ENCODE assay signal across 19 mouse cellular contexts in genomic region chr1:166130224-166130860, GRCm38 (mm10). TPM values are rescaled to one million over a fixed set of nuclear protein-coding genes. Genes with fewer than 3 reads are reported as not detected.
A peak's percentile ranks its signal among the peaks of the same experiment; 100 is the strongest.
DNase-seq lines count a peak whose midpoint lies in the region; ATAC-seq and TF ChIP-seq lines count a peak whose summit lies in the region.
"Had no signal": no experiment of that assay in that cellular context is flagged by ENCODE, and none has a peak within 500 bp of the region (broad histone marks: within the 10 kb centered on the region; RNA-seq: fewer than 3 reads in every experiment).

TSS of gene Gpa33 (plus strand) at chr1:166130238.

- no peaks in the 10 kb centered on the region for H3K9me3 ChIP-seq in heart, embryonic 16.5 days (replicated peaks; ENCODE audit: control insufficient read depth, low read length)
- no peaks in the 10 kb centered on the region for H3K9me3 ChIP-seq in ES-E14 (ENCODE audit: control insufficient read depth, insufficient read depth, low read depth, low read length)
- H3K9me3 ChIP-seq in embryonic facial prominence, embryonic 15.5 days (replicated peaks): no peaks in the 10 kb centered on the region
- no peaks in the 10 kb centered on the region for H3K9me3 ChIP-seq in stomach, embryonic 14.5 days (ENCODE audit: control insufficient read depth, low read depth, low read length)
- H3K9me3 ChIP-seq: embryonic facial prominence, embryonic 13.5 days; G1E had no signal

- no peak within 1 kb of the TSS for H3K4me2 ChIP-seq in heart, embryonic 16.5 days (ENCODE audit: low read depth, low read length)
- no peak within 1 kb of the TSS for H3K4me2 ChIP-seq in embryonic facial prominence, embryonic 15.5 days (replicated peaks)
- H3K4me2 ChIP-seq in stomach, embryonic 14.5 days (replicated peaks; ENCODE audit: low read depth, low read length): no peak within 1 kb of the TSS

- in situ Hi-C loops in ES-E14 (cut with MboI; ENCODE audit: low sequenced_read_pairs in 2 of 2, unreplicated experiment in 2 of 2): no loop called here

- 63% methylated on average over 5 of the region's 5 CpGs for WGBS in heart, embryonic 16.5 days
- 72% methylated on average over 5 of the region's 5 CpGs for WGBS in embryonic facial prominence, embryonic 15.5 days
- WGBS in stomach, embryonic 14.5 days: 85% methylated on average over 5 of the region's 5 CpGs

- H3K4me1 ChIP-seq in heart, embryonic 16.5 days (ENCODE audit: control insufficient read depth, insufficient read depth, low read length): peaks cover 36% of the 10 kb centered on the region
- H3K4me1 ChIP-seq in ES-E14 (ENCODE audit: control insufficient read depth in 2 of 2, insufficient read depth in 2 of 2, low read length in 2 of 2, poor library complexity in 1 of 2): peaks cover 4 to 17% of the 10 kb centered on the region in 2 experiments
- H3K4me1 ChIP-seq in embryonic facial prominence, embryonic 15.5 days: peaks cover 21% of the 10 kb centered on the region
- H3K4me1 ChIP-seq in stomach, embryonic 14.5 days (ENCODE audit: control insufficient read depth, insufficient read depth, low read length): peaks cover 20% of the 10 kb centered on the region; the same call in 1 of the 2 replicates

- DNase-seq in heart, adult 8-10 months (ENCODE audit: low spot score): no peak
- DNase-seq in ES-E14 (ENCODE audit: low read depth, low spot score): no peak
- DNase-seq in adrenal gland, adult 8-10 months: no peak
- no peak for DNase-seq in left cerebral cortex, adult 11 months (ENCODE audit: low spot score)
- DNase-seq: cerebellum, postnatal 10 days; forebrain, postnatal 0 days; gastrocnemius, postnatal 25 days; layer of hippocampus, postnatal 36 days; liver; right cerebral cortex, postnatal 25 days; thymus, postnatal 4 days had no signal

- no peak within 1 kb of the TSS for H3K9ac ChIP-seq in heart, embryonic 16.5 days (ENCODE audit: low read length)
- H3K9ac ChIP-seq in ES-E14 (ENCODE audit: insufficient read depth, low read depth, low read length, poor library complexity, severe bottlenecking): peak within 1 kb of the TSS; percentile 72
- no peak within 1 kb of the TSS for H3K9ac ChIP-seq in embryonic facial prominence, embryonic 15.5 days
- no peak within 1 kb of the TSS for H3K9ac ChIP-seq in stomach, embryonic 14.5 days (replicated peaks; ENCODE audit: low read depth, low read length)
- H3K9ac ChIP-seq: embryonic facial prominence, embryonic 13.5 days; forebrain, postnatal 0 days had no signal

- no peaks in the 10 kb centered on the region for H3K27me3 ChIP-seq in heart, embryonic 16.5 days (ENCODE audit: control insufficient read depth, insufficient read depth, low read length)
- no peaks in the 10 kb centered on the region for H3K27me3 ChIP-seq in embryonic facial prominence, embryonic 15.5 days
- H3K27me3 ChIP-seq in stomach, embryonic 14.5 days (ENCODE audit: control insufficient read depth, insufficient read depth, low read length): no peaks in the 10 kb centered on the region
- H3K27me3 ChIP-seq: embryonic facial prominence, embryonic 13.5 days had no signal

- ATAC-seq in heart, embryonic 16.5 days (replicated peaks; ENCODE audit: extremely low read depth, insufficient read depth, low FRiP score): no peak
- ATAC-seq in embryonic facial prominence, embryonic 15.5 days (ENCODE audit: insufficient number of reproducible peaks, low FRiP score, low TSS enrichment, low read depth): 0 out of 2 replicates have a peak, but pooled peaks have one; percentile 12
- ATAC-seq in stomach, embryonic 14.5 days (ENCODE audit: insufficient number of reproducible peaks, insufficient read depth, low FRiP score, low read depth): peak; percentile 35; the same call in 1 of the 2 replicates
- ATAC-seq in monocyte, adult 5-6 weeks (replicated peaks; ENCODE audit: insufficient number of reproducible peaks, low FRiP score, low TSS enrichment, poor library complexity, severe bottlenecking): no peak
- ATAC-seq: forebrain, postnatal 0 days; hindbrain, postnatal 0 days had no signal

- H3K4me3 ChIP-seq in heart, embryonic 16.5 days (ENCODE audit: low read length): no peak within 1 kb of the TSS
- peak within 1 kb of the TSS; percentile 37 to 67 for H3K4me3 ChIP-seq in ES-E14 (ENCODE audit: insufficient read depth in 1 of 2, low read depth in 1 of 2, low read length in 2 of 2, poor library complexity in 1 of 2, severe bottlenecking in 1 of 2)
- no peak within 1 kb of the TSS for H3K4me3 ChIP-seq in embryonic facial prominence, embryonic 15.5 days (replicated peaks)
- H3K4me3 ChIP-seq in stomach, embryonic 14.5 days (ENCODE audit: low read depth, low read length): no peak within 1 kb of the TSS
- H3K4me3 ChIP-seq: embryonic facial prominence, embryonic 13.5 days had no signal

- H3K36me3 ChIP-seq in heart, embryonic 16.5 days (ENCODE audit: control insufficient read depth, insufficient read depth): peaks cover 3% of the 10 kb centered on the region
- no peaks in the 10 kb centered on the region; the same call in 1 of the 2 replicates for H3K36me3 ChIP-seq in ES-E14 (ENCODE audit: control insufficient read depth, insufficient read depth, low read length, poor library complexity, severe bottlenecking)
- H3K36me3 ChIP-seq in embryonic facial prominence, embryonic 15.5 days: no peaks in the 10 kb centered on the region
- H3K36me3 ChIP-seq in stomach, embryonic 14.5 days (ENCODE audit: control insufficient read depth, insufficient read depth, low read length): no peaks in the 10 kb centered on the region
- H3K36me3 ChIP-seq: embryonic facial prominence, embryonic 13.5 days; G1E had no signal

- H3K27ac ChIP-seq in heart, embryonic 16.5 days (ENCODE audit: low read length): peak within 1 kb of the TSS; percentile 99
- H3K27ac ChIP-seq in ES-E14 (ENCODE audit: insufficient read depth, low read depth, low read length, poor library complexity, severe bottlenecking): peak within 1 kb of the TSS; percentile 45
- no peak within 1 kb of the TSS for H3K27ac ChIP-seq in embryonic facial prominence, embryonic 15.5 days (replicated peaks)
- H3K27ac ChIP-seq in stomach, embryonic 14.5 days (ENCODE audit: low read length): no peak within 1 kb of the TSS
- H3K27ac ChIP-seq: embryonic facial prominence, embryonic 13.5 days; hindbrain, postnatal 0 days; kidney, postnatal 0 days had no signal

TF ChIP-seq in ES-E14, 5 proteins besides CTCF, POLR2A, EP300 and RAD21:
- TF ChIP-seq HCFC1 (IDR thresholded peaks at IDR 0.05; ENCODE audit: borderline replicate concordance, insufficient read depth, low read length) (no peak), MAFK (IDR thresholded peaks at IDR 0.05; ENCODE audit: insufficient read depth, low read depth, low read length) (no peak), ZNF384 (IDR thresholded peaks at IDR 0.05; ENCODE audit: low read depth, low read length) (no peak)

RNA-seq across cellular contexts. Expression of gene Gpa33, which starts in this region (rescaled TPM):
- polyA plus RNA-seq in heart, embryonic 16.5 days (2015; fragmentation: Nextera tagmentation; extraction: Ambion mirVana): 0.11 and 0.67 TPM in 2 replicates
- not detected for total RNA-seq in heart, adult 8-10 months (2022)
- 68.0 and 204 TPM in 2 replicates for total RNA-seq in ES-E14 (2012; rRNA removed)
- 0.18 and 0.40 TPM in 2 replicates for polyA plus RNA-seq in embryonic facial prominence, embryonic 15.5 days (2015; fragmentation: Nextera tagmentation; extraction: Ambion mirVana)
- polyA plus RNA-seq in stomach, embryonic 14.5 days (2014; fragmentation: Nextera tagmentation; extraction: Ambion mirVana): 5.5 and 6.0 TPM in 2 replicates
- under 1 TPM in 2 of 4 experiments, not detected in 2; 0.56 to 0.62 TPM for total RNA-seq in adrenal gland, adult 8-10 months (2022)
- total RNA-seq in monocyte, adult 5-6 weeks (2017): not detected in 3 replicates
- total RNA-seq: gastrocnemius, postnatal 25 days; hindbrain, postnatal 0 days; layer of hippocampus, postnatal 36 days had no signal
- polyA plus RNA-seq: G1E had no signal

Comparison
In these comparisons a context has a peak if more than half of its experiments do, and no peak if none do; other contexts are left out.
1. RNA of gene Gpa33 (total RNA-seq): 68.0 to 204 TPM in ES-E14; 0.56 to 0.62 TPM in adrenal gland, adult 8-10 months, not detected in heart, adult 8-10 months and not detected in monocyte, adult 5-6 weeks; every median in the first group is over 10 times any median in the second.
2. Peak in ATAC-seq in embryonic facial prominence, embryonic 15.5 days; RNA of the gene not detected or under 1 TPM.
3. H3K27ac ChIP-seq: peak in heart, embryonic 16.5 days (single experiment) and ES-E14 (single experiment); none in embryonic facial prominence, embryonic 15.5 days (single experiment) and stomach, embryonic 14.5 days (single experiment).
4. H3K4me3 ChIP-seq: peak in ES-E14 (2 of 2); none in heart, embryonic 16.5 days (single experiment), embryonic facial prominence, embryonic 15.5 days (single experiment) and stomach, embryonic 14.5 days (single experiment).